Mouse (Mus musculus): Measurements from ENCODE around the gene Cog1.

The Cog1 gene

GRCm38 (mm10) chr11:113648690-113649352 lies at the start of gene Cog1:
Gene Cog1, plus strand, starts transcription at chr11:113649169.
- DNase-seq (ENCODE audit: low spot score in 2 of 2), result peak in 1 of 2 experiments; percentile 16

- DNase-seq (ENCODE audit: low spot score in 2 of 2), result no peak
These were observed 48.3 kb upstream of the Cog1 start for GRCm38 (mm10) chr11:113600526-113601245.

- DNase-seq (ENCODE audit: low spot score in 2 of 2), result no peak
These were observed 47.2 kb upstream of the Cog1 start for GRCm38 (mm10) chr11:113601616-113602343.

- no peak for DNase-seq (ENCODE audit: low spot score in 2 of 2)
These were observed 41.4 kb upstream of the Cog1 start for GRCm38 (mm10) chr11:113607556-113607955.

GRCm38 (mm10) chr11:113609581-113609980 lies 39.4 kb upstream of the Cog1 start:
- DNase-seq (ENCODE audit: low spot score in 2 of 2), result no peak

GRCm38 (mm10) chr11:113610266-113610665 lies 38.7 kb upstream of the Cog1 start:
- no peak for DNase-seq (ENCODE audit: low spot score in 2 of 2)

GRCm38 (mm10) chr11:113611112-113611646 lies 37.8 kb upstream of the Cog1 start:
- DNase-seq (ENCODE audit: low spot score in 2 of 2), result no peak

GRCm38 (mm10) chr11:113611664-113612611 lies 37.0 kb upstream of the Cog1 start:
- no peak for DNase-seq (ENCODE audit: low spot score in 2 of 2)

GRCm38 (mm10) chr11:113614476-113614875 lies 34.5 kb upstream of the Cog1 start:
- DNase-seq (ENCODE audit: low spot score in 2 of 2), result no peak

GRCm38 (mm10) chr11:113617132-113617911 lies 31.6 kb upstream of the Cog1 start:
- DNase-seq (ENCODE audit: low spot score in 2 of 2), result peak; percentile 22 to 55

- no peak for DNase-seq (ENCODE audit: low spot score in 2 of 2)
These were observed 30.7 kb upstream of the Cog1 start for GRCm38 (mm10) chr11:113618303-113618671.

- DNase-seq (ENCODE audit: low spot score in 2 of 2), result peak; percentile 10 to 53
These were observed 30.1 kb upstream of the Cog1 start, which contains the start of gene Sstr2 for GRCm38 (mm10) chr11:113618672-113619419. Gene Sstr2, plus strand, starts transcription at chr11:113619342.

GRCm38 (mm10) chr11:113619420-113620080 lies 29.4 kb upstream of the Cog1 start:
- no peak for DNase-seq (ENCODE audit: low spot score in 2 of 2)

GRCm38 (mm10) chr11:113621001-113621400 lies 28.0 kb upstream of the Cog1 start:
- DNase-seq (ENCODE audit: low spot score in 2 of 2), result no peak

GRCm38 (mm10) chr11:113622028-113622427 lies 26.9 kb upstream of the Cog1 start:
- no peak for DNase-seq (ENCODE audit: low spot score in 2 of 2)

GRCm38 (mm10) chr11:113625437-113625836 lies 23.5 kb upstream of the Cog1 start:
- DNase-seq (ENCODE audit: low spot score in 2 of 2), result no peak

GRCm38 (mm10) chr11:113627785-113628184 lies 21.2 kb upstream of the Cog1 start:
- DNase-seq (ENCODE audit: low spot score in 2 of 2), result no peak

- no peak for DNase-seq (ENCODE audit: low spot score in 2 of 2)
These were observed 18.3 kb upstream of the Cog1 start for GRCm38 (mm10) chr11:113630642-113631041.

GRCm38 (mm10) chr11:113631302-113631701 lies 17.7 kb upstream of the Cog1 start:
- no peak for DNase-seq (ENCODE audit: low spot score in 2 of 2)
